Mouse (Mus musculus) myocyte (in vitro differentiated cells): ENCODE measurements at regions not wholly inside any gene's neighbourhood (a gene's known extent, or its start where the extent isn't known, plus 50 kb on each side); places are given as distances from the start of the nearest gene placed in this dataset.

ENCODE experiments used
- H3K27me3 ChIP-seq: one replicate; pipeline ENCODE4 v1.6.1; 2011; ENCODE audit not compliant: control insufficient read depth, insufficient read depth, insufficient read length
- H3K36me3 ChIP-seq: one replicate; pipeline ENCODE4 v1.6.1; 2011; ENCODE audit not compliant: control insufficient read depth, insufficient read depth
- H3K4me2 ChIP-seq: one replicate; pipeline ENCODE4 v1.6.1; 2011; ENCODE audit warnings: low read depth, control low read depth
- H3K4me3 ChIP-seq: one replicate; pipeline ENCODE4 v1.5.1; 2011; ENCODE audit warnings: mild to moderate bottlenecking, control low read depth, moderate library complexity
- H3K79me2 ChIP-seq: one replicate; pipeline ENCODE4 v1.6.1; 2011; ENCODE audit not compliant: control insufficient read depth, insufficient read depth
- H3ac ChIP-seq: one replicate; pipeline ENCODE4 v1.6.1; 2011; ENCODE audit not compliant: control insufficient read depth, insufficient read length
- CEBPB ChIP-seq: IDR thresholded peaks from 2 replicates; pipeline ENCODE4 v1.6.1; 2011; ENCODE audit warnings: mild to moderate bottlenecking, moderate library complexity; ENCODE audit not compliant: poor library complexity, insufficient read depth, severe bottlenecking
- E2F4 ChIP-seq: IDR thresholded peaks from one replicate; pipeline ENCODE4 v1.6.1; 2011; ENCODE audit warnings: mild to moderate bottlenecking, control low read depth, moderate library complexity; ENCODE audit not compliant: insufficient read depth
- MAX ChIP-seq: IDR thresholded peaks from one replicate; pipeline ENCODE4 v1.6.1; 2011; ENCODE audit warnings: low read depth, mild to moderate bottlenecking, control low read depth
- MYOD1 ChIP-seq, 3 experiments: IDR thresholded peaks; one replicate each; pipeline ENCODE4 v1.6.1; 2011; ENCODE audit warnings: control low read depth in 2 of 3, low read depth in 2 of 3, mild to moderate bottlenecking in 2 of 3, moderate library complexity in 1 of 3; ENCODE audit not compliant: insufficient read length in 2 of 3, control insufficient read depth in 1 of 3
- MYOG ChIP-seq, 3 experiments: IDR thresholded peaks; one replicate each; pipeline ENCODE4 v1.6.1; 2011; ENCODE audit warnings: control low read depth in 2 of 3, low read depth in 2 of 3, mild to moderate bottlenecking in 2 of 3; ENCODE audit not compliant: insufficient read length in 2 of 3, control insufficient read depth in 1 of 3, insufficient read depth in 1 of 3
- POLR2A ChIP-seq: IDR thresholded peaks from one replicate; pipeline ENCODE4 v1.6.1; 2011; ENCODE audit warnings: low read depth, mild to moderate bottlenecking, control low read depth, moderate library complexity; ENCODE audit not compliant: insufficient read length
- POLR2AphosphoS2 ChIP-seq: IDR thresholded peaks from one replicate; pipeline ENCODE4 v1.6.1; 2011; ENCODE audit warnings: low read depth, control low read depth; ENCODE audit not compliant: insufficient read length
- REST ChIP-seq: IDR thresholded peaks from one replicate; pipeline ENCODE4 v1.6.1; 2011; ENCODE audit warnings: mild to moderate bottlenecking, control low read depth, moderate library complexity; ENCODE audit not compliant: insufficient read depth, insufficient read length
- SRF ChIP-seq: IDR thresholded peaks from one replicate; pipeline ENCODE4 v1.6.1; 2011; ENCODE audit warnings: low read depth; ENCODE audit not compliant: control insufficient read depth, insufficient read length
- TCF12 ChIP-seq: IDR thresholded peaks from one replicate; pipeline ENCODE4 v1.6.1; 2011; ENCODE audit warnings: mild to moderate bottlenecking, control low read depth; ENCODE audit not compliant: poor library complexity, insufficient read depth, severe bottlenecking
- TCF3 ChIP-seq: IDR thresholded peaks from one replicate; pipeline ENCODE4 v1.6.1; 2011; ENCODE audit warnings: low read depth, control low read depth; ENCODE audit not compliant: insufficient read length
- USF1 ChIP-seq: IDR thresholded peaks from one replicate; pipeline ENCODE4 v1.6.1; 2011; ENCODE audit warnings: low read depth, mild to moderate bottlenecking, control low read depth, moderate library complexity

DNA sequence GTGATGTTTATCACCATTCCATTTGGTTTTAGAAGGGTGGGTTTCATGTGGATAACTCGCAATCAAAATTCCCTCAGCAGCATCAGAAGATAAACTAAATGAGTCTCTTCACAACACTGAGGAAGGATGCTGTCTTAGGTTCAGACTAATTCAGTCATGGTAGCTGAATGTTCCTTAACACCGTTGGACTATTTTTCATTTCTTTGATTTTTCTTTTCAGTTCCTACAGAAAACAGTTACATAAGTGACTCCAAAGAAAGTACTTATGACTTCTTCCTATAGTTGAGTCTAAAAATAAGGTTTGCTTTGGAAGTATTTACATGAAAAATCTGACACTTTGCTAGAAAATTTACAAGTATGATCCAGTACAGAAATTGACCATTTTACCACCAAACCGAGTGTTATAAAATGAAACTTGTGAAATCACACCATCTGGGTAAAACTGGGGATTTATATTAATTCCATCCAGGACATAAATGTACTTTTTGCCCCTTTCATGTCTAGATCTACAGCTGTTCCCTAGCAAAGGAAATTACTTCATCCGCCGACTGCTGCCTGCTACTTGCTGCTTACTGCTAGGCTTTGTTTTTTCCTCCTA, 430.3 kb downstream of the Lipi start:
- Histone ChIP-seq H3ac (no peak overlapping the region), H3K4me2 (no peak overlapping the region), H3K27me3 (no peaks in the 10 kb centered on the region), H3K79me2 (no peaks in the 10 kb centered on the region), H3K4me3 (no peak overlapping the region), H3K36me3 (no peaks in the 10 kb centered on the region)
- TF ChIP-seq MYOG (IDR thresholded peaks at IDR 0.05; ENCODE audit: control insufficient read depth in 1 of 3, insufficient read depth in 1 of 3, insufficient read length in 2 of 3, low read depth in 2 of 3) (no peak), TCF3 (no peak), POLR2A (no peak), SRF (no peak), POLR2AphosphoS2 (no peak), CEBPB (no peak), MYOD1 (IDR thresholded peaks at IDR 0.05; ENCODE audit: control insufficient read depth in 1 of 3, insufficient read length in 2 of 3, low read depth in 2 of 3) (no peak), E2F4 (no peak), TCF12 (no peak), REST (no peak), USF1 (no peak), MAX (no peak)
